Mouse (Mus musculus) liver, adult 2 months (tissue): ENCODE measurements at regions not wholly inside any gene's neighbourhood (a gene's known extent, or its start where the extent isn't known, plus 50 kb on each side); places are given as distances from the start of the nearest gene placed in this dataset.

ENCODE experiments used
- CTCF ChIP-seq: fragments of 200-500 bp; IDR thresholded peaks from 2 replicates; pipeline ENCODE4 v1.5.1; 2011; ENCODE audit warnings: low read depth, low read length, control low read depth
- POLR2A ChIP-seq: fragments of 200-500 bp; IDR thresholded peaks from 2 replicates; pipeline ENCODE4 v1.6.1; 2011; ENCODE audit warnings: low read length, control low read depth; ENCODE audit not compliant: insufficient read depth; ENCODE audit errors: extremely low read depth

DNA sequence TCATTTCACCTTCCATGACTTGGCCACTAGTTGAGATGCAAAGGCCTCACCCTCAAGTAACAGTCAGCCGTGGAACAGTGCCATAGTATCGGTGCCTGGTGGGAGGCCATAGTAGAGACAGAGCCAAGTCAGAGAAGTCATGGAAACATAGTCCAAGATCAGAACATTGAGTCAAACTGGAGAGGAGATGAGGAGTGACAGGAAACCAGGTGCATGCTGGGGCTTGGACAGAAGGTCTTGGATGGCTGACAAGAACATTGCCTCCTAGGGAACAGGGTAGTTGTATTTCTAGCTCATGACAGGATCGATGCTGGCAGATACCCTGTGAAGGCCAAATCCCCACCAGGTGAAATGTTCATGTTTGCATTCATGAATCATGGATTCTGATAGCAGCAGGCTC, 385.4 kb downstream of the Fam84a start:
- TF ChIP-seq CTCF: no peak
- no peak for TF ChIP-seq POLR2A
